Mouse (Mus musculus) heart, postnatal 0 days (tissue): Measurements from ENCODE around the gene Slmap. TPM values are rescaled to one million over a fixed set of nuclear protein-coding genes. Genes with fewer than 3 reads are reported as not detected.
"Not testable (repeated sequence)": the region's sequence is repeated elsewhere in the genome, so short reads cannot be mapped to it uniquely, and the experiment has no call there.

Experiments
- ATAC-seq: fragments of 200-750 bp; cut with Nextera tagmentation; 2 replicates; pipeline ENCODE4 v1.8.0; 2017; ENCODE audit warnings: low read depth, moderate number of reproducible peaks, moderate library complexity; ENCODE audit not compliant: insufficient read depth
- DNase-seq: peaks from one replicate; pipeline ENCODE4 v3.0.0-alpha.2; 2016; ENCODE audit warnings: low spot score
- H3K27ac ChIP-seq: fragments of 300-500 bp; sonication (generic); 2 replicates; pipeline ENCODE4 v1.5.1; 2014; ENCODE audit warnings: low read depth, mild to moderate bottlenecking
- H3K27me3 ChIP-seq: fragments of 300-500 bp; sonication (generic); 2 replicates; pipeline ENCODE4 v1.6.1; 2014; ENCODE audit warnings: low read length, mixed read lengths; ENCODE audit not compliant: control insufficient read depth, insufficient read depth
- H3K36me3 ChIP-seq: fragments of 300-500 bp; sonication (generic); replicated peaks from 2 replicates; pipeline ENCODE4 v1.6.1; 2014; ENCODE audit warnings: low read length, mixed read lengths; ENCODE audit not compliant: control insufficient read depth, insufficient read depth
- H3K4me1 ChIP-seq: fragments of 300-500 bp; sonication (generic); 2 replicates; pipeline ENCODE4 v1.6.1; 2014; ENCODE audit warnings: antibody characterized with exemption; ENCODE audit not compliant: control insufficient read depth, insufficient read depth
- H3K4me2 ChIP-seq: fragments of 300-500 bp; sonication (generic); 2 replicates; pipeline ENCODE4 v1.6.1; 2014; ENCODE audit warnings: low read depth, mild to moderate bottlenecking, low read length, moderate library complexity
- H3K4me3 ChIP-seq: fragments of 300-500 bp; sonication (generic); 2 replicates; pipeline ENCODE4 v1.5.1; 2014; ENCODE audit warnings: low read depth, low read length
- H3K9ac ChIP-seq: fragments of 300-500 bp; sonication (generic); replicated peaks from 2 replicates; pipeline ENCODE4 v1.6.1; 2014; ENCODE audit warnings: low read depth, low read length, mixed read lengths
- H3K9me3 ChIP-seq: fragments of 300-500 bp; sonication (generic); replicated peaks from 2 replicates; pipeline ENCODE4 v1.6.1; 2016; ENCODE audit warnings: low read length; ENCODE audit not compliant: control insufficient read depth
- CTCF ChIP-seq: IDR thresholded peaks from 2 replicates; pipeline ENCODE4 v1.5.1; 2016; ENCODE audit warnings: antibody characterized with exemption, control low read depth, low read depth
- EP300 ChIP-seq: IDR thresholded peaks from 2 replicates; pipeline ENCODE4 v1.6.1; 2016; ENCODE audit warnings: antibody characterized with exemption, low read depth
- WGBS: fragments of 180-500 bp; shearing (Covaris S2); extraction: QIAGEN DNeasy Blood & Tissue Kit; methylation state at CpG from one replicate; pipeline ENCODE4 v1.1.7; 2014; 5-methylcytosine and 5-hydroxymethylcytosine counted together
- polyA plus RNA-seq: library from polyadenylated mRNA; unstranded; fragments of >200 nt; fragmentation: Nextera tagmentation; extraction: Ambion mirVana; gene quantifications from 2 replicates; pipeline ENCODE4 v1.2.1, GENCODE M21; 2015
- total RNA-seq: library from RNA; depleted of rRNA; stranded (reverse); fragments of >200 nt; gene quantifications from 2 replicates; pipeline ENCODE4 v1.2.3, GENCODE M21; 2014; ENCODE audit warnings: low replicate concordance

Slmap gene
- total and polyA plus RNA-seq, 2 experiments from 2014 or later: 140 to 146 TPM

- ATAC-seq: no peak
- TF ChIP-seq EP300: no peak
- TF ChIP-seq CTCF: no peak
- no peaks in the 10 kb centered on the region; the same call in 1 of the 2 replicates for H3K36me3 ChIP-seq
These were observed 136.1 kb downstream of the Slmap start for GRCm38 (mm10) chr14:26398508-26399160.

GRCm38 (mm10) chr14:26391866-26392265, 142.9 kb downstream of the Slmap start:
- ATAC-seq: no peak
- H3K4me2 ChIP-seq: no peak overlapping the region
- H3K4me3 ChIP-seq: no peak overlapping the region
- no peak overlapping the region for H3K27ac ChIP-seq
- H3K27me3 ChIP-seq: no peaks in the 10 kb centered on the region
- no peak for DNase-seq
- 92% methylated on average over 13 of the region's 13 CpGs for WGBS
- H3K36me3 ChIP-seq: no peaks in the 10 kb centered on the region
- no peaks in the 10 kb centered on the region for H3K4me1 ChIP-seq
- no peak overlapping the region for H3K9ac ChIP-seq
- H3K9me3 ChIP-seq: no peaks in the 10 kb centered on the region; the same call in 1 of the 2 replicates
- TF ChIP-seq CTCF (no peak), EP300 (no peak)

More at GRCm38 (mm10) chr14:26398508-26399160, 136.1 kb downstream of the Slmap start:
- no peak for DNase-seq
- Histone ChIP-seq H3K9ac (no peak overlapping the region), H3K27ac (no peak overlapping the region), H3K9me3 (no peaks in the 10 kb centered on the region; the same call in 1 of the 2 replicates), H3K4me2 (no peak overlapping the region), H3K4me1 (no peaks in the 10 kb centered on the region), H3K27me3 (no peaks in the 10 kb centered on the region), H3K4me3 (no peak overlapping the region)
- 90% methylated on average over 7 of the region's 7 CpGs for WGBS

GRCm38 (mm10) chr14:26388961-26389360, 145.8 kb downstream of the Slmap start:
- not testable (repeated sequence) for H3K9me3 ChIP-seq, H3K36me3 ChIP-seq, ATAC-seq, H3K4me3 ChIP-seq, H3K27ac ChIP-seq, H3K4me2 ChIP-seq, H3K4me1 ChIP-seq, DNase-seq, H3K9ac ChIP-seq, H3K27me3 ChIP-seq
- WGBS: 86% methylated on average over 2 of the region's 2 CpGs

GRCm38 (mm10) chr14:26386999-26387398, 147.7 kb downstream of the Slmap start:
- DNase-seq, H3K9me3 ChIP-seq, H3K27me3 ChIP-seq, H3K36me3 ChIP-seq, H3K4me1 ChIP-seq, H3K9ac ChIP-seq, ATAC-seq, H3K4me2 ChIP-seq, H3K27ac ChIP-seq, H3K4me3 ChIP-seq: not testable (repeated sequence)
- WGBS: 68% methylated on average over 5 of the region's 5 CpGs

- H3K27me3 ChIP-seq, ATAC-seq, H3K9me3 ChIP-seq, H3K27ac ChIP-seq, H3K4me2 ChIP-seq, H3K4me1 ChIP-seq, DNase-seq, H3K9ac ChIP-seq, H3K36me3 ChIP-seq, H3K4me3 ChIP-seq: not testable (repeated sequence)
- WGBS: 85% methylated on average over 2 of the region's 2 CpGs
These were observed 149.1 kb downstream of the Slmap start for GRCm38 (mm10) chr14:26385659-26386058.

GRCm38 (mm10) chr14:26379071-26379470, 155.7 kb downstream of the Slmap start:
- DNase-seq: no peak
- no peak for TF ChIP-seq EP300
- TF ChIP-seq CTCF: no peak

More at GRCm38 (mm10) chr14:26379071-26379470, 155.7 kb downstream of the Slmap start:
- no peak overlapping the region for H3K4me2 ChIP-seq
- no peaks in the 10 kb centered on the region for H3K36me3 ChIP-seq
- no peak for ATAC-seq
- WGBS: 55% methylated on average over 3 of the region's 3 CpGs
- no peaks in the 10 kb centered on the region for H3K9me3 ChIP-seq
- H3K4me3 ChIP-seq: no peak overlapping the region
- no peak overlapping the region for H3K27ac ChIP-seq
- no peaks in the 10 kb centered on the region for H3K4me1 ChIP-seq
- no peak overlapping the region for H3K9ac ChIP-seq
- H3K27me3 ChIP-seq: no peaks in the 10 kb centered on the region
